8 mouse cellular contexts compared by ENCODE assay signal in genomic region chr6:91679095-91679577, GRCm38 (mm10). TPM values are rescaled to one million over a fixed set of nuclear protein-coding genes. Genes with fewer than 3 reads are reported as not detected.
DNase-seq lines count a peak whose midpoint lies in the region; ATAC-seq and TF ChIP-seq lines count a peak whose summit lies in the region.

No protein-coding gene starts in this region.

- TF ChIP-seq EP300 in lung, postnatal 0 days (IDR thresholded peaks at IDR 0.05): peak; percentile 55; the same call in 1 of the 2 replicates

- no peak overlapping the region for H3K4me2 ChIP-seq in lung, postnatal 0 days (replicated peaks; ENCODE audit: low read depth, low read length)

- H3K9ac ChIP-seq in lung, postnatal 0 days (replicated peaks; ENCODE audit: low read depth): no peak overlapping the region

- no peaks in the 10 kb centered on the region for H3K27me3 ChIP-seq in E14TG2a.4 (ENCODE audit: insufficient read depth, low read length)
- H3K27me3 ChIP-seq in erythroblast, embryonic 14.5 days (ENCODE audit: control insufficient read depth): no peaks in the 10 kb centered on the region
- H3K27me3 ChIP-seq in lung, postnatal 0 days (replicated peaks; ENCODE audit: insufficient read depth, low read length): no peaks in the 10 kb centered on the region

- no peaks in the 10 kb centered on the region for H3K36me3 ChIP-seq in E14TG2a.4 (ENCODE audit: insufficient read depth, low read length)
- no peaks in the 10 kb centered on the region for H3K36me3 ChIP-seq in erythroblast, embryonic 14.5 days (ENCODE audit: control insufficient read depth)
- H3K36me3 ChIP-seq in lung, postnatal 0 days (ENCODE audit: insufficient read depth, low read length): no peaks in the 10 kb centered on the region

- DNase-seq in frontal cortex, postnatal 10 days (ENCODE audit: low spot score in 2 of 2): peak; percentile 49 to 57
- no peak for DNase-seq in frontal cortex, postnatal 25 days (ENCODE audit: low spot score in 2 of 2)
- peak; percentile 40 for DNase-seq in lung, postnatal 0 days (ENCODE audit: low spot score)
- DNase-seq in spleen, postnatal 14 days (ENCODE audit: low spot score in 2 of 2): peak; percentile 74 to 79
- DNase-seq in adipocyte (ENCODE audit: low spot score): no peak

- H3K4me3 ChIP-seq in E14TG2a.4 (replicated peaks; ENCODE audit: low read length): peak overlapping the region; percentile 71
- peak overlapping the region; percentile 57 for H3K4me3 ChIP-seq in erythroblast, embryonic 14.5 days (replicated peaks)
- no peak overlapping the region for H3K4me3 ChIP-seq in lung, postnatal 0 days (ENCODE audit: low read depth, low read length)

- peaks cover 78% of the 10 kb centered on the region for H3K4me1 ChIP-seq in E14TG2a.4 (replicated peaks; ENCODE audit: low read depth, low read length)
- peaks cover 32% of the 10 kb centered on the region for H3K4me1 ChIP-seq in erythroblast, embryonic 14.5 days (ENCODE audit: control insufficient read depth)
- H3K4me1 ChIP-seq in lung, postnatal 0 days (ENCODE audit: insufficient read depth, low read depth, low read length): no peaks in the 10 kb centered on the region

- 51% methylated on average over 10 of the region's 10 CpGs for WGBS in lung, postnatal 0 days

- no peaks in the 10 kb centered on the region for H3K9me3 ChIP-seq in E14TG2a.4 (ENCODE audit: low read length)
- no peaks in the 10 kb centered on the region for H3K9me3 ChIP-seq in erythroblast, embryonic 14.5 days (ENCODE audit: control insufficient read depth, low read length)
- H3K9me3 ChIP-seq in lung, postnatal 0 days (ENCODE audit: low read length): no peaks in the 10 kb centered on the region

- TF ChIP-seq CTCF in E14TG2a.4 (conservative IDR thresholded peaks at IDR 0.05; ENCODE audit: low read length): no peak
- TF ChIP-seq CTCF in lung, postnatal 0 days (IDR thresholded peaks at IDR 0.05): no peak

- peak overlapping the region; percentile 35; the same call in 1 of the 2 replicates for H3K27ac ChIP-seq in lung, postnatal 0 days (ENCODE audit: low read length)

- peak; percentile 75 for ATAC-seq in inflammation-experienced regulatory T-cells, adult 6 months
- peak; percentile 45 for ATAC-seq in lung, postnatal 0 days

RNA-seq across cellular contexts. Expression of gene Slc6a6, which starts 4.7 kb away (rescaled TPM):
- polyA plus RNA-seq in erythroblast, embryonic 14.5 days (2012): 0.34 and 0.45 TPM in 2 replicates
- polyA plus RNA-seq in inflammation-experienced regulatory T-cells, adult 6 months (2017; shearing (Covaris generic)): 10 to 100 TPM; 33.6 to 47.0 (median 35.3) TPM
- 92.6 and 119 TPM in 2 replicates for polyA plus RNA-seq in lung, postnatal 0 days (2015; fragmentation: Nextera tagmentation; extraction: Ambion mirVana)

Comparison
In these comparisons a context has a peak if more than half of its experiments do, and no peak if none do; other contexts are left out.
1. DNase-seq: peak in frontal cortex, postnatal 10 days (2 of 2), lung, postnatal 0 days (single experiment) and spleen, postnatal 14 days (2 of 2); none in frontal cortex, postnatal 25 days (0 of 2) and adipocyte (single experiment).
2. RNA of gene Slc6a6, which starts 4.7 kb away (polyA plus RNA-seq): 92.6 to 119 TPM in lung, postnatal 0 days and 33.6 to 47.0 TPM in inflammation-experienced regulatory T-cells, adult 6 months; 0.34 to 0.45 TPM in erythroblast, embryonic 14.5 days; every median in the first group is over 10 times any median in the second.